ENCODE assay signal across 15 mouse cellular contexts in the genomic region with DNA sequence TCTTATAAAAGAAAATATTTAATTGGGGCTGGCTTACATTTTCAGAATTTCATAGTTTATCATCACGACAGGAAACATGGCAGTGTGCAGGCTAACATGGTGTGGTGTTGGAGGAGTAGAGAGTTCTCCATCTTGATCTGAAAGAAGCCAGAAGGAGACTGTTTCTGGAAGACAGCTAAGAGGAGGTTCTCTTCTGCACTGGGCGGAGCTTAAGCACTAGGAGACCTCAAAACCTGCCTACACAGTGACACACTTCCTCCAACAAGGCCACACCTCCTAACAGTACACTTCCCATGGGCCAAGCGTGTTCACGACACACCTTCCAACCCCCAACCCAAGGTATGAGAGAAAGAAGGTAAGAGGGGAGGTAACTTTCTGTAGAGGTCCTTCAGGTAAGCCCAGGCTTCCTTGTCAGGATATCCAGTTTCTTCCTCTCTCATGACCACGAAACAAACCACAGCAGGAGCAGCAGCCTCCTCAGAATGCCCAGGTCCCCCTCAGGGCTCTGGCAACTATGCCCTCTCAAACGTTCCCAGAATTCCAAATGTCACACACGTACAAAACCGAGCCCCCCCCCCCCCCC. TPM values are rescaled to one million over a fixed set of nuclear protein-coding genes. Genes with fewer than 3 reads are reported as not detected.
A peak's percentile ranks its signal among the peaks of the same experiment; 100 is the strongest.
DNase-seq lines count a peak whose midpoint lies in the region; ATAC-seq lines count a peak whose summit lies in the region.
"Had no signal": no experiment of that assay in that cellular context is flagged by ENCODE, and none has a peak within 500 bp of the region (broad histone marks: within the 10 kb centered on the region; RNA-seq: fewer than 3 reads in every experiment).

No protein-coding gene starts in this region.

- ATAC-seq in limb, embryonic 11.5 days (ENCODE audit: insufficient number of reproducible peaks, low FRiP score, low TSS enrichment, low read depth), result 0 out of 2 replicates have a peak, but pooled peaks have one; percentile 51
- 0 out of 2 replicates have a peak, but pooled peaks have one; percentile 52 for ATAC-seq in erythroblast, adult 5-6 weeks (replicated peaks; ENCODE audit: low FRiP score, poor library complexity, severe bottlenecking)
- 0 out of 2 replicates have a peak, but pooled peaks have one; percentile 15 for ATAC-seq in megakaryocyte, adult 5-6 weeks (ENCODE audit: poor library complexity, severe bottlenecking)
- ATAC-seq in intestine, embryonic 16.5 days, result no peak
- ATAC-seq: forebrain, postnatal 0 days; midbrain, embryonic 15.5 days had no signal

- H3K36me3 ChIP-seq in limb, embryonic 11.5 days (ENCODE audit: control insufficient read depth, insufficient read depth, low read length), result no peaks in the 10 kb centered on the region
- peaks cover 9% of the 10 kb centered on the region for H3K36me3 ChIP-seq in limb, embryonic 10.5 days
- H3K36me3 ChIP-seq in intestine, embryonic 16.5 days (ENCODE audit: control insufficient read depth, insufficient read depth, low read length), result no peaks in the 10 kb centered on the region
- H3K36me3 ChIP-seq: midbrain, embryonic 15.5 days had no signal

- no peak overlapping the region for H3K4me3 ChIP-seq in limb, embryonic 11.5 days (ENCODE audit: low read depth, low read length)
- no peak overlapping the region for H3K4me3 ChIP-seq in limb, embryonic 10.5 days
- H3K4me3 ChIP-seq in intestine, embryonic 16.5 days (ENCODE audit: low read length), result no peak overlapping the region
- H3K4me3 ChIP-seq: erythroblast, embryonic 14.5 days; midbrain, embryonic 15.5 days had no signal

- intact Hi-C loops in left cerebral cortex, postnatal 10 days (cut with DNase I), result no loop called here

- WGBS in limb, embryonic 11.5 days, result 87% methylated on average over 8 of the region's 8 CpGs
- 89% methylated on average over 8 of the region's 8 CpGs for WGBS in limb, embryonic 10.5 days
- WGBS in intestine, embryonic 16.5 days, result 83% methylated on average over 8 of the region's 8 CpGs

- H3K4me1 ChIP-seq in limb, embryonic 11.5 days (ENCODE audit: control insufficient read depth, insufficient read depth, low read length), result no peaks in the 10 kb centered on the region
- H3K4me1 ChIP-seq in limb, embryonic 10.5 days, result 0 out of 2 replicates have a peak, but pooled peaks cover under 1% of the 10 kb centered on the region
- no peaks in the 10 kb centered on the region for H3K4me1 ChIP-seq in intestine, embryonic 16.5 days (ENCODE audit: control insufficient read depth, insufficient read depth, low read length)

- no peak overlapping the region for H3K4me2 ChIP-seq in limb, embryonic 11.5 days (ENCODE audit: low read depth, severe bottlenecking)
- H3K4me2 ChIP-seq in intestine, embryonic 16.5 days (ENCODE audit: low read depth, low read length), result no peak overlapping the region
- H3K4me2 ChIP-seq: midbrain, embryonic 15.5 days had no signal

- no peak for DNase-seq in limb, embryonic 11.5 days (ENCODE audit: low spot score)
- no peak for DNase-seq in limb, embryonic 10.5 days (ENCODE audit: low spot score)
- peak; percentile 8 for DNase-seq in CD4-positive, CD25-positive, alpha-beta regulatory T cell, adult 2 months (ENCODE audit: low read depth, low spot score)
- DNase-seq in left cerebral cortex, postnatal 10 days (ENCODE audit: extremely low spot score in 1 of 2, low spot score in 2 of 2), result no peak
- DNase-seq: cerebellum, postnatal 14 days; forebrain, postnatal 0 days; lung, postnatal 10 days; retina, postnatal 1 day had no signal

- no peak overlapping the region for H3K9ac ChIP-seq in limb, embryonic 11.5 days (ENCODE audit: low read length)
- no peak overlapping the region for H3K9ac ChIP-seq in intestine, embryonic 16.5 days (ENCODE audit: low read depth, low read length)
- H3K9ac ChIP-seq: forebrain, postnatal 0 days; midbrain, embryonic 15.5 days had no signal

- no peaks in the 10 kb centered on the region for H3K9me3 ChIP-seq in limb, embryonic 11.5 days (ENCODE audit: control insufficient read depth, low read length)
- no peaks in the 10 kb centered on the region for H3K9me3 ChIP-seq in limb, embryonic 10.5 days (replicated peaks)
- H3K9me3 ChIP-seq in intestine, embryonic 16.5 days (ENCODE audit: control insufficient read depth, low read length), result no peaks in the 10 kb centered on the region
- H3K9me3 ChIP-seq: G1E; midbrain, embryonic 15.5 days had no signal

- no peaks in the 10 kb centered on the region for H3K27me3 ChIP-seq in limb, embryonic 11.5 days (ENCODE audit: control insufficient read depth, insufficient read depth, low read length)
- H3K27me3 ChIP-seq in limb, embryonic 10.5 days (ENCODE audit: low read depth, poor library complexity, severe bottlenecking), result no peaks in the 10 kb centered on the region
- H3K27me3 ChIP-seq in intestine, embryonic 16.5 days (replicated peaks; ENCODE audit: control insufficient read depth, insufficient read depth, low read length), result no peaks in the 10 kb centered on the region
- H3K27me3 ChIP-seq: midbrain, embryonic 15.5 days had no signal

- H3K27ac ChIP-seq in limb, embryonic 11.5 days (replicated peaks; ENCODE audit: low read depth, low read length), result no peak overlapping the region
- no peak overlapping the region for H3K27ac ChIP-seq in limb, embryonic 10.5 days
- no peak overlapping the region for H3K27ac ChIP-seq in intestine, embryonic 16.5 days (ENCODE audit: low read length)
- H3K27ac ChIP-seq: kidney, postnatal 0 days; midbrain, embryonic 15.5 days had no signal

RNA-seq across cellular contexts. Expression of gene Tdrd3, which starts 30.0 kb away (rescaled TPM):
- 38.6 and 42.3 TPM in 2 replicates for polyA plus RNA-seq in limb, embryonic 11.5 days (2014; fragmentation: Nextera tagmentation; extraction: Ambion mirVana)
- polyA plus RNA-seq in limb, embryonic 10.5 days (2016; fragmentation: Nextera tagmentation; extraction: Ambion mirVana), result 25.2 and 31.6 TPM in 2 replicates
- total RNA-seq in erythroblast, adult 5-6 weeks (2015; ENCODE audit: low replicate concordance), result 13.8 and 32.1 TPM in 2 replicates
- 11.7 and 18.3 TPM in 2 replicates for total RNA-seq in erythroblast, adult 5-6 weeks (2017; ENCODE audit: low replicate concordance)
- total RNA-seq in megakaryocyte, adult 5-6 weeks (2015), result 12.7 and 15.0 TPM in 2 replicates
- total RNA-seq in megakaryocyte, adult 5-6 weeks (2017), result 13.5 and 18.2 TPM in 2 replicates
- 10 to 100 TPM; 28.2 to 35.1 TPM for total RNA-seq in left cerebral cortex, postnatal 10 days (2021)
- 14.0 and 14.4 TPM in 2 replicates for polyA plus RNA-seq in intestine, embryonic 16.5 days (2015; fragmentation: Nextera tagmentation; extraction: Ambion mirVana)
